Mouse (Mus musculus) 3T3-L1 (cell line): ENCODE measurements around the gene BC051019.

ENCODE experiments used
- DNase-seq: peaks from one replicate; pipeline ENCODE4 v3.0.0-alpha.2; 2015; ENCODE audit warnings: low read depth, low spot score

The BC051019 gene

DNA sequence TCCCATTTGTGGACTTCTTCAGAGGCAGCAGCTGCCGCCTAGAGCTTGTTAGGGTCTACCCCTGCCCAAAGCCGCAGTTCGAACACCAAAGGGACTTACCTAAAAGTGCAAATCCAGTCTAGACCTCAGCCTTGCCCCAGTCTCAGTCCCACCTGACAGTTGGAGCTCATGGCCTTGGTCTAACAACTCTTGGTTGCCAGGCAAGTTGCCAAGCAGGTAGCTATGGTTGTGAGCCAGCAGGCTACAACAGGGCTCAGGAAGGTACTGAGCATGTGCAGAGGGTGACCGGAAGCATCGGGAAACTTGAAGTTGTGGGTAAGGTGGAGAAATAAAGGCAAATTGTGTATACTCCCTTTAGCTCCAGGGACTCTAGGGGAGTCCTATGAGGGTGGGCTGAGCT lies at the start of gene BC051019:
BC051019 (minus strand) TSS at position 154 of the 400 bp plus-strand sequence.
- DNase-seq, result no peak

DNA sequence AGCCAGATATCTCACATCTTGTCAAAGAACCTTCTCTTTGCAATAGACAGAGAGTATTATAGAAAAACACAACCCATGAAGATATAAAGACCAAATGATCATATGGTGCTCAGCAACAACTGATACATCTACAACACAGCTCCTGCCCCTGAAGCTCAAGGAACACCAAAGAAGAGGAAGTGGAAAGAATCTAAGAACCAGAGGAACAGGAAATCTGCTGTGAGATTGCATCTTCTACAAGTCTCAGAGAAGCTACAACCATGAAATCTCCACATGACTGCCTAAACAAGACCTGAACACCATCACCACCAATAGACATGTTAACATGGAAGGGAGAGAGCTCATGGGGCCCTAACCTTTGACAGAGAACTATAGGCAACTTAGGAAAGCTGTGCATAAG lies 48.6 kb upstream of the BC051019 start:
- DNase-seq, result no peak

DNA sequence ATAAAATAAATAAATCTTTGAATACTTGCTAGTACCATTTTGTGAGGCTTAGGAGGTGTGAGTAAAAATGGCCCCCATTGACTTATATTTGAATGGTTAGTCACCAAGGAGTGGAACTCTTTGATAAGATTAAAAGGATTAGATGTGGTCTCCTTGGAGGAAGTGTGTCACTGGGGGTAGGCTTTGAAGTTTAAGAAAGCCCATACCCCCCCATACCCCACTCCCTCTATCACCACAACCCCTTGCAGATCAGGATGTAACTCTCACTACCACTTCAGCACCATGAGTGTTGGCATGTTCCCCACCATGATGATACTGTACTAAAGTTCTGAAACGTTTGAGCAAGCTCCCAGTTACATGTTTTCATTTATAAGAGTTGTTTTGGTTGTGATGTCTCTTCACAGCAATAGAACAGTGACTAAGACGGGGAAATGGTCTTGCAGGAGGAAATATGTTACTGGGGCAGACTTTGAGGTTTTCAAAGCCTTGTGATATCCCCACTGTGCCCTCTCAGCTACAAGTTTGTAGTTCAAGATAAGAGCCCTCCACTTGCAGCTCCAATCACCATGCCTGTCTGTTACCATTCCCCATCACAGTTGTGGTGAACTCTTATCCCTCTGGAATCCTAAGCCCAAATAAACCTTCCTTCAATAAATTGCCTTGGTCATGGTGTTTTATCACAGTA lies 45.2 kb upstream of the BC051019 start:
- no peak for DNase-seq

DNA sequence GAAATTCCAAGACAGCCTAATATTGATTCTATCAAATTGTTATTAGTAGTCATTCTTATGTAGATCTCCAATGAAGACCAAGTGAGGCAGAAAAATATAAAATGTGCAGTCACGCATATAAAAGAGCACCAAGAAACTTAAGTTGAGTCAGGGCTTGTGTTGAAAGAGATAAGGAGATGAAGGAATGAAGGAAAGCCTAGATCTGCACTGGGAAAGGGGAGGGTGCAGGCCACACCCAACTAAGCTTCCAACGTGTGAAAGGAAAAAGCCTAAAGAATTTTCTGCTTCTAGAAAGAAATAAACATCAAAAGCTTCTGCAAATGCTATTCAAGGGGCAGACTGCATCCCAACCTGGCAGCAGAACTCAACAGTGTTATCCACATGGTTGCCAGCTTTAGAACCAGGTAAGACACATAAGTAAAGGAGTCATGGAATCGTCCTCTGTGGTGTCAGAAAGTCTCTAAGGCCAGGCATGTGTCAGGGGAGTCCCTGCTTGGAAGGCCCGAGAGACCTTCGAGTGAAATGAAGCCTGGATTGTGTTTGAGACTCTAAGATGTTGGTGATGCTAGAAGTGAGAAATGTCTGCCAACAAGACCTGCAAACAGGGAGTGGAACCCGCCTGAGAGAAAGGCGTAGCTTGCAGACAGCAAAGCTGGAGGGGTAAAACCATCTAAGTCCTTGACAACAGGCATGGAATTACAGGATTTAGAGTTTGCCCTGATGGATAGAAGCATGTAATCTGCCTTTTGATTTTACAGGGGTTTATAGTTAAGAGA lies 44.1 kb upstream of the BC051019 start:
- DNase-seq, result no peak

DNA sequence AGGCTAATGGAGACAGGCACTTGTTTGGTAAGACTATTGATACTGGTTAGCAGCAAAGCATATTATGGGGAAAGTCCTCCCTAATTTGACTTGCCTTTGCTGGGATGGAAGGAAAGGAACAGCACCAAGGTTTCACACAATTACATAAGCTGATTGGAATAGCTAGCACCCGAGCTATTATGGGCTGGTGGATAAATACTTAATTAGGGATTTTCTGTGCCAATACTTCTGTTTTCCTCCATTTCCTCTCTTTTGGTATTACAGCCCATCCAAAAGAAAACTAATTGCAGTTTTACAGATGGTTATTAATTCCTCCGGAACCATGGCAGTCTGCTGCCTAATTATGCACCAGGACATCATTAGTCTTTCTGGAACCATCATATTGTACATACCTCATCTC lies 40.4 kb upstream of the BC051019 start:
- no peak for DNase-seq

DNA sequence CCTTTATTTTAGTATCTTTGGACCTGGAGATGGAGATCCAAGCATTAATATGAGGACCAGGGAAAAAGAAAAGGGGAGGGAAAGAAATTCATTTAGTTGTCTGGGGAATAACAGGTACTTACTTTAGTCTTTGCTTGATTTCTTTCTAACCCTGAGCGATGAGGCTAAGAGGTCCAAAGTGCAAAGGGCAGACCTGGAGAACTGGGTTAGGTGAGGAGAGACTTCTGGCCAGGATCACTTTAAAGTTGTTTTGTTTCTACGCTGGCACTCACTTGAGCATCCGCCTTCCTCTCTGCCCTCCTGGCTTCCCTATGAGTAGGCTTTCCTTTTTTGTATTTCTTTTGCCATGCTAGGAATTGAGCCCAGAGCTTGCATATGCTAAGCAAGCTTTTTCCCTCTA lies 32.6 kb upstream of the BC051019 start:
- DNase-seq, result no peak

DNA sequence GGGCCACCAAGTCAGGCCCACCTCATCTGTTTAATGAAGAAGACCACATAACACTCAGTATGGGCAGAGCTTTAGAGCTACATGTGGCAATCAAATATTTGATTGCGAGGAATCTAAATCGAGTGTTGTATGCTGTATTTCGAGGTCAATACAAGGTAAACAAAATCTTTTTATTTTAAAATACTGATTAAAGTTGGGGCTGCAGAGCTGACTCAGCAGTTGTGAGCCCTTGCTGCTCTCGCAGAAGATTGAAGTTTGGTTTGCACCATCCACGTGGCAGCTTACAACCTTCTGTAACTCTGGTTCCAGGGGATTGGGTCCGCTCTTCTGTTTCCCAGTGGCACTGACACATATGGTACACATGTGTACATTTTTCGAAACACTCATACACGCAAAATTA lies 30.4 kb upstream of the BC051019 start:
- DNase-seq, result no peak

DNA sequence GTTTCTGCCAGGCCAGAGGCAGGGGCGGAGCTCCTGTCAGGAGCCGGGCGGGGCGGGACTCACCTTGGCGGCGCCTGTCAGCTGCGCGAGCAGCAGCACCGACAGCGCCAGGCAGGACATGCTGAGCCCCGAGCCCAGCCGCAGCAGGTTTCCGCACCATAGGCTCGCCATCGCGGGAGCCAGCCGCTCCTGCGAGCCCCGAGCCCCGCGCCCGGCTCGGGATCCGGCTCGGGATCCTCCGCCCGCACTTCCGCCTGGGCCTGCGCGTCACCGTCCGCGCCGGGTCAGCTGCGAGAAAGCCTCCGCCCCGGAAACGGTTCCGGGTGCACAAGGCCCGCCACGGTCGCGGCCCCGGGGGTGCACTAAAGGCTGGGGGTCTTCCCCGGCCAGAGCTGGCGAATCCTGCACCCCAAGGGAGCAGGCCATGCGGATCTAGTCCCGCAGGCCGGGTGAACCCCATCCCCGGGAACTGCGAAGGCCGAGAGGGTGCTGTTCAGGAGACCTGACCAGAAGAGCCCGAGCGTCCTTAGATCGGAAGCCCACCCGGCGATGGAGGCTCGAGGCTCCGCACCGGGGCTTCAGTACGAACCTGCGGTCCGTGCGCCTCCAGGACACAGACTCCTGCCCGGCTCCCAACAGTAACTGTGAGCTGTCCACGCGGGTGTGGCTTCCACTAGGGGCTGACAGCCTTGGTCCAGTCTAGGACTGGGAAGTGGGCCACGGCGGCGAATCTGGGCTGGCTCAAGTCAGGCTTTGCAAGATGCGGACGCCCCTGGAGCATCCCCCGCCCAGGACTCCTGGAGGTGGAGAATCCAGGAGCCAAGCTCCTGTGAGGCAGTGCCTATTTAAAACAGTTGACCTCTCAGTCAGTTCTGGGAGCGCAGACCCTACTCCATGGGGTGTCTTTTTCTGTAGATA lies 28.6 kb upstream of the BC051019 start, which contains the start of gene Tmem9b:
Tmem9b (minus strand) TSS at position 868 of the 918 bp plus-strand sequence.
- peak; percentile 60 for DNase-seq

DNA sequence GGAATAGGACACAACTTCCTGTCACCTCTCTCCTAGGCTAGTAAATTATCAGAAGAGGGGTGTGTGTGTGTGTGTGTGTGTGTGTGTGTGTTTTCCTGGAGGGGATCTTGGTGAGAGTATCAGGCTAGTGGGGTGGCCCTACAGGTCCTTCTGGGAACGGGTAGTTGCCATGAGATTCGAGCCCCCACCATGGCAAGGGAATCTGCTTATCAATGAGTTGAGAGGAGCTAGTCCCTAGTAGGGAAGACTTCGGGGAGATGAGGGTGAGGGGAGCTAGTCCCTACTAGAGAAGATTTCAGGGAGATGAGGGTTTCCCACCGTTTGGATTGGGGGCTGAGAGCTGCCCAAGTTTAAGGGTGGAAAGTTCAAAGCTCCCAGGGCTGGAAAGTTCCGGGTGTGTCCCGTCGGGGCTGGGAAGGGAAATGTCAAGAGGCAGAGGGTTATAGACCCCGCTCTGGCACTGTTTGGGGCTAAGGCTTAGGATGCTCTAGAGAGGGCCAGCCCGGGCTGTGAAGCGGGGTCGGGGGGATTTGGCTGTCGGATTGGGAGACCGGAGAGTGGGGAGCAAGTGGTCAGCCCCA lies 27.9 kb upstream of the BC051019 start:
- no peak for DNase-seq

DNA sequence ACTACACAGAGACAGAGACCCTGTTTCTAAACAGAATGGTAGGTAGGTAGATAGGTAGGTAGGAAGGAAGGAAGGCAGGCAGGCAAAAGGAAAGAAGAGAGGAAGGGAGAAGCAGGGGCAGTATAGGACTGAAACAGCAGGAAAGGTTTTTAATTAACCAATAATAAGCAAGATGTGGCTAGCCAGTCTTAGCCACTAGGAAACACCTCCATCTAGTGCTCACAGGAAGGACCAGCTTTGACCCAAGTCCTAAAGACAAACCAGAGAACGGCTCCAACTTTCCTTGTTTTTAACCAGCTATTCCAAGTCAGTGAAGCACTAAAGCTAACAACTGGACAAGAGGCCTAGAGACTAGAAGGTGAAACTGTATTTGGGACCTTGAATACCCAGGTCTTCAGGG lies 24.1 kb upstream of the BC051019 start:
- no peak for DNase-seq

DNA sequence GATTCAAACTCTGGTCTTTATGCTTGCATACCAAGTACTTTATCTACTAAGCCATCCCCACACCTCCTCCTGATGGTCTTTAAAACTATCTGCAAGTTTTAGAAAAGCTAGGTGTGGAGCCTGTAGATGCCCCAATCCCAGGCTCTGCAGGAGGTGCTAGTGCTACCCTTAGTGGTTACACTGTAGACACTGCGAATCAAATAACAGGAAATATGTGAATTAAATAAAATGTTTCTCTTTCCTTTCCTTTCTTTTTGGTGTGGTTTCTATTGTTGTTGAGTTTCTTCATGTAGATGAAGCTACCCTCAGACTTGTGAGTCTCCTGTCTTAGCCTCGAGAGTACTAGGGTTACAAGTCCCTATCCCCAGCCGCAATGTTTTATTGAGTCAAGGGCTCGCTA lies 18.1 kb upstream of the BC051019 start:
- no peak for DNase-seq

DNA sequence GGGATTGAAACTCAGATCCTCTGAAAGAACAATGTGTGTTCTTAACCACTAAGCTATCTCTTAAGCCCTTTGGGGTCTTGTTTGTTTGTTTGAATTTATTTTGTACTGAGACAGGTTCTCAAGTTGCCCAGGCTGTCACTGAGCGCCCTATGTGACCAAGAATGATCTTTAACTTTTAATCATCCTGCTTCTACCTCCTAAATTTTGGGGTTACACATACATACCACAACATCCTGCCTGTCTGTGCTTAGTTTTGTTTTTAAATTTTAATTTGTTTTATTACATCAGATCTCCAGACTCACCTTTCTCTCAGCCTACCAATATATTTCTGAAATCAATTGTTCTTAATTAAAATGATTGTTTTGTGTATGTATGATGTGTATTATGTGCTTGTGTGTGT lies 17.4 kb upstream of the BC051019 start:
- no peak for DNase-seq

DNA sequence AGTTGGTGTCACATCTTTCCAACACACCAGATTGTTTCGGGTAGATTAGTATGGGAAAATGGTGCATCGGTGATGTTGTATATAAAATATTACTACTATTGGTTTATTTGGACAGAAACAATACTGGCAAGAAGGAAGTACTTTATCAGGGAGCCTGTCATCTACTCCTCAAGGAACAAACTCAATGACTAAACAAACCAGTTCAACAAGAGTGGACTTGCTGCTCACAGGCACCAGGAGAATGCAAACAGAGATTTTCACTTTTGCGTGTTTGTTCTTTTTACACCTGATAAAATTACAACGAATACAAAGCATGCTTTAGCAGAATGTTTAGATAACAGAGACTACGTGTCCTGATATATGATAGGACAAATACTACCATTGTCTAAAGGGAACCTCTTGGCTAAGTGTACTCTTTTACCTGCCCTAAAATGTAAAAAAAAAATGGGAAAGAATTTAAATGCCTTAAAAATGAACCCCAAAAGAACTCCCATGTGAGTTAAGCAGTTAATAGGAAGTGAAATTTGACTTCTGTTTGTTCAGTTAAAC lies 16.2 kb upstream of the BC051019 start:
- DNase-seq, result no peak

DNA sequence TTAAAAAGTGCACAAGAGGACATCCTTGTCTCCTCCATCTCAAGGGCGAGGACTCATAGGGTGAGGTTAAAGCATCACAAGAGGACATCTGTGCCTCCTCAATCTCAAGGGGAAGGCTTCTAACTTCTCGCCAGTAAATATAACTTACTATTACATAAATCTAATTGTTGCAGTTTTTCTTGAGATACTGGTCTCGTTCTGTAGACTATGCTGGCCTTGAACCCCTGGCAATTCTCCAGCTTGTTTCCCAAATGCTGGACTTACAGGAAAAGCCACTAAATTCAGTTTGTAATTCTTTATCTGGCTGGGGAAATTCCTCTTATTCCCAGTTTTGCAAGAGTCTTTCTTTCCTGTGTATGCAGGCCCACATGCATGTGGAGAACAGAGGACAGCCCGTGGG lies 11.2 kb upstream of the BC051019 start:
- no peak for DNase-seq

DNA sequence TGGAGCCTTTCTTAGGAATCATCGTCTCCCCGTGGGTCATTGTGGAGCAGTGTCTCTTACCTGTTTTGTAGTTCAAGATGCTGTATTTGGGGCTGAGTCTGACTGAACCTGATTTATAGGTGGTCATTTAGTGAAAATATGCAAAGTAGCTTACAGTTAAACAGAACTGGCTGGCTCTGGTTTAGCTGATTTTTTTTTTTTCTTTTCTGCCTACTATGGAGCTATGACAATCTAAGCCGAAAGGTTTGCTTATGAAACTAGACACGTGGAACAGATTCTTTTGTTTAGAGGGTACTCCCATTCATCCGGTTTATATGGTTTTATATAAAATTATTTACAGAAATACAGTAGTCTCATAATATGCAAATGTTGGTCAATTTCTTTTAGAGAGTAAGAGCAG lies 8.0 kb upstream of the BC051019 start, which contains the start of gene Ascl3:
Ascl3 (minus strand) TSS at position 101 of the 400 bp plus-strand sequence.
- no peak for DNase-seq

DNA sequence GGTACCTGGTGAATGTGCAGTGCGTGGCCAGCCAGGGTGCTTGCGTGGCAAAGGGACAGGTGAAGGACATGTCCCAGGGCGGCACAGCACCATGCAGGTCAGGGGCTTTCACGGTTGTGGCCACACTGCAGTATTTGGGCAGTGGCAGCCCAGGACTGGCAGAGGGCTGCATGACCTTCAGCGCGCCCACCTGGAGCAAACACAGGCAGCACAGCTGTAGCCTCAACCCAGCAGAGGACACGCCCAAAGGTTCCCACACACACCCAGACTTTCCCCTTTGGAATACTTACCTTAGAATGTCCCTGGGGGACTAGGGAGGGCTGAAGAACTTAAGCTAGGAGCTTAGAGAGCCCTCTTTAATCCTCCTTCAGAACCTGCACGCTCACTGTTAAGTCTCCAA lies 536 bp downstream of the BC051019 start:
- DNase-seq, result no peak

DNA sequence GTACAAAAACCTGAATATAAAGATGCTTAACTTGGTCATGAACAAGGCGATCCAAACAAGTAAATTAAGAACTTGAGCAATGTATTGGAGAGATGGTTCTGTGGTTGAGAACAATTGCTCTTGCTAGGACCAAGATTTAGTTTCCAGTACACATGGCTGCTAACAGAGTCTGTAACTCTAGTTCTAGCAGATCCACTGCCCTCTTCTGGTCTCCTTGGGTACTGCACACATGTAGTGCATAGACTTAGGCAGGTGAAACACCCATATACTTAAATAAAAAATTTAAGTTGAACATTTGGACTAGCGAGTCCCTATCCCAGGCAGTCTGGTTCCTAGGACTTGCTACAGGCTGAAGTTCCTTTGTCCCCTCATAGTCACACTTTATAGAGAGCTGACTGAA lies 1.0 kb downstream of the BC051019 start:
- DNase-seq, result peak; percentile 47

DNA sequence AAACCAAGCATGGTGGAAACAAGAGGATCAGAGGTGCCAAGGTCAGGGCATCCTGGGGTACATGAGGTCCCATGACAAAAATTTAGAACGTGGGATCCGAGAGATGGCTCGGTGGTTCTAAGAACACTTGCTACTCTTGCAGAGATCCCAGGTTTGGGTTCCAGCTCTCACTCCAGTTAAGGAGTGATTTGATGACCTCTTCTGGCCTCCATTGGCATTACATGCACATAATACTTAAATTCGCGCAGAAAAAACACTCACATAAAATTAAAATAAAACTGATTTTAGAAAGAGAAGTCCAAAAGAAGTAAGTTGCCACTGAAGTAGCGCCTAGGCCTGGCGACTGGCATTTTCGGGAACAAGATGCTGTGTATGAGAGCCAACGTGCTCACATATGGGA lies 4.4 kb downstream of the BC051019 start:
- peak; percentile 76 for DNase-seq

DNA sequence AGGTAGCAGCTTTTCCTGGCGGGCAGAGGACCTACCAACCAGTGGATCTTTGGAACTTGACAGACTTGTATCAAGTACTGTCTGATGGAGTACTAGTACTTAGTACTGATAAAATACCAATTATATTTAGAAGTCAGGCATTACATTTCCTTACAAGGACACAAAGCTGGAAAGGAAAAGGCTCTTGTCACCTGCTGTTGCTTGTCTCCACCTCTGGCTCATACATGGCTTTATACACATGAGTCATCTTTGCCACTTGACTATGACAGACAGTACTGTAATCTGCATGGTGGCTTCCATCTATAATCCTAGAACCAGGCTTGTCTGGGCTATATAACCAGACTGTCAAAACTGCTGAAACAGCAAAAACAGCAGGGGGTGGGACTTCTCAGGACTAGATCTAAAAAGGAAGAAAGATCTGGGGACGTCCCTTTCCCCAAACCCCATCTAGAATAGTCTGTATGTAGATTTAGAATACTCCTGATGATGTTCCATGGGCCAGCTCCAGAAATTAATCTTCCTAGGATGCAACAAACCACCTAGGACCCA lies 10.1 kb downstream of the BC051019 start:
- DNase-seq, result no peak

DNA sequence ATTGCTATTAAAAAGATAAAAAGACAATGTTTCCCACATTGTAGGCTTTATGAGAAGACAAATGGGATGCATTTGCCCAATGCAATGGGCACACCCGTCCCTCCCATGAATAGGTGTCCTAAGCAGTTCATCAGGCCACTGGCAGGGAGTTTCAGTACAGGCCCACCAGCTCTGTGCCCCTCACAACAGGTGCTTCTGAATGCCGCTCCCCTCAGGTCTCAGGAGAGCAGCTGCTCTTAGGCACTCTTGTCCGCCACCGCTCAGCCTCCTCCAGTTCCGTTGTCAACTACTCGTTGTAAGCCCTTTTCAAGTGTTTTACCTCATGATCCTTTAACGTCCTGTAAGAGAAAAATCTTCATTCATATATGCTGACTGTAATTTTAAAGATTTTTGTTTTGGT lies 11.5 kb downstream of the BC051019 start:
- DNase-seq, result no peak

DNA sequence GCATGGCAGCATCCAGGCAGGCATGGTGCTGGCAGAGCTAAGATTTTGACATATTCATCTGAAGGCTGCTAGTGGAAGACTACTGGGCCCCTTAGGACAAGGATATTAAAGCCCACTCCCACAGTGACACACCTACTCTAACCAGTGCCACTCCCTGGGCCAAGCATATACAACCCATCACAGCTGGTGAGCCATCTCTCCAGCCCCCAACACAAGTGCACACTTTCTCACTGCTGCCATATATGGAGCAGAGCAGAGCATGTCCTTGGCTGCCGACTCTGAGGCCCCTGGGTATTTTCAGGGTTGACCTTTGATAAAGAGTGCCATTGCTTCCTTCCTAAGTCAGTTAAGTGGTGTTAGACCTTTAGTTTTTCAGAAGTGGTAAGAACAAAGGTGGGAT lies 13.6 kb downstream of the BC051019 start:
- DNase-seq, result no peak
